Mouse (Mus musculus) heart, embryonic 13.5 days (tissue): ENCODE results near the gene Cdca5. TPM values are rescaled to one million over a fixed set of nuclear protein-coding genes. Genes with fewer than 3 reads are reported as not detected.

ENCODE experiments used
- ATAC-seq: fragments of 200-750 bp; cut with Nextera tagmentation; 2 replicates; pipeline ENCODE4 v1.8.0; 2017; ENCODE audit warnings: moderate TSS enrichment; ENCODE audit not compliant: insufficient number of reproducible peaks, low FRiP score, low TSS enrichment; ENCODE audit errors: extremely low read depth
- H3K27ac ChIP-seq: fragments of 300-500 bp; sonication (generic); replicated peaks from 2 replicates; pipeline ENCODE4 v1.5.1; 2015; ENCODE audit warnings: moderate library complexity, mild to moderate bottlenecking, inconsistent platforms
- H3K27me3 ChIP-seq: fragments of 300-500 bp; sonication (generic); replicated peaks from 2 replicates; pipeline ENCODE4 v1.6.1; 2015; ENCODE audit warnings: mild to moderate bottlenecking, inconsistent platforms
- H3K36me3 ChIP-seq: fragments of 300-500 bp; sonication (generic); 2 replicates; pipeline ENCODE4 v1.6.1; 2015; ENCODE audit warnings: mild to moderate bottlenecking, inconsistent platforms
- H3K4me1 ChIP-seq: fragments of 300-500 bp; sonication (generic); 2 replicates; pipeline ENCODE4 v1.6.1; 2015; ENCODE audit warnings: inconsistent platforms
- H3K4me2 ChIP-seq: fragments of 300-500 bp; sonication (generic); 2 replicates; pipeline ENCODE4 v1.6.1; 2015; ENCODE audit warnings: inconsistent platforms, mild to moderate bottlenecking, moderate library complexity
- H3K4me3 ChIP-seq: fragments of 300-500 bp; sonication (generic); 2 replicates; pipeline ENCODE4 v1.5.1; 2015; ENCODE audit warnings: moderate library complexity, mild to moderate bottlenecking, inconsistent platforms
- H3K9ac ChIP-seq: fragments of 300-500 bp; sonication (generic); 2 replicates; pipeline ENCODE4 v1.6.1; 2015; ENCODE audit warnings: inconsistent platforms, mild to moderate bottlenecking, moderate library complexity
- H3K9me3 ChIP-seq: fragments of 300-500 bp; sonication (generic); 2 replicates; pipeline ENCODE4 v1.6.1; 2016; ENCODE audit warnings: inconsistent platforms
- WGBS: fragments of 180-500 bp; shearing (Covaris S2); methylation state at CpG from one replicate; pipeline ENCODE4 v1.1.7; 2015; ENCODE audit warnings: mixed read lengths; 5-methylcytosine and 5-hydroxymethylcytosine counted together
- polyA plus RNA-seq: library from polyadenylated mRNA; unstranded; fragments of >200 nt; fragmentation: Nextera tagmentation; extraction: Ambion mirVana; gene quantifications from 2 replicates; pipeline ENCODE4 v1.2.1, GENCODE M21; 2015

Gene Cdca5
- polyA plus RNA-seq, 1 experiment from 2014 or later: 27.6 TPM

- H3K4me3 ChIP-seq: peak overlapping the region; percentile 91
- ATAC-seq: no peak
- peak overlapping the region; percentile 95; the same call in 1 of the 2 replicates for H3K27ac ChIP-seq
- peak overlapping the region; percentile 93 for H3K4me2 ChIP-seq
- peaks cover 18% of the 10 kb centered on the region for H3K36me3 ChIP-seq
- 69% methylated on average over 5 of the region's 5 CpGs for WGBS
- peaks cover 39% of the 10 kb centered on the region for H3K4me1 ChIP-seq
- H3K9ac ChIP-seq: peak overlapping the region; percentile 98
- H3K27me3 ChIP-seq: no peaks in the 10 kb centered on the region
- H3K9me3 ChIP-seq: no peaks in the 10 kb centered on the region
Observed at GRCm38 (mm10) chr19:6062418-6062817, 22.4 kb upstream of the Cdca5 start.

GRCm38 (mm10) chr19:6063081-6063480 lies 21.7 kb upstream of the Cdca5 start:
- Histone ChIP-seq H3K36me3 (peaks cover 18% of the 10 kb centered on the region), H3K9me3 (no peaks in the 10 kb centered on the region), H3K4me3 (no peak overlapping the region), H3K27ac (no peak overlapping the region), H3K27me3 (no peaks in the 10 kb centered on the region), H3K9ac (peak overlapping the region; percentile 98; the same call in 1 of the 2 replicates), H3K4me1 (peaks cover 46% of the 10 kb centered on the region), H3K4me2 (peak overlapping the region; percentile 93)
- no peak for ATAC-seq
- 86% methylated on average over 6 of the region's 6 CpGs for WGBS

- Histone ChIP-seq H3K4me2 (peak overlapping the region; percentile 99), H3K9ac (peak overlapping the region; percentile 79), H3K27ac (peak overlapping the region; percentile 74; the same call in 1 of the 2 replicates), H3K4me3 (peak overlapping the region; percentile 58), H3K4me1 (peaks cover 36% of the 10 kb centered on the region), H3K36me3 (peaks cover 33% of the 10 kb centered on the region), H3K9me3 (no peaks in the 10 kb centered on the region), H3K27me3 (no peaks in the 10 kb centered on the region)
- 31% methylated on average over 5 of the region's 5 CpGs for WGBS
- no peak for ATAC-seq
Observed at GRCm38 (mm10) chr19:6066571-6066970, 18.2 kb upstream of the Cdca5 start.

GRCm38 (mm10) chr19:6067011-6067723 lies 17.6 kb upstream of the Cdca5 start:
- Histone ChIP-seq H3K4me3 (peak overlapping the region; percentile 58), H3K27ac (peak overlapping the region; percentile 74), H3K27me3 (no peaks in the 10 kb centered on the region), H3K4me2 (peak overlapping the region; percentile 99), H3K4me1 (peaks cover 32% of the 10 kb centered on the region), H3K9me3 (no peaks in the 10 kb centered on the region), H3K9ac (peak overlapping the region; percentile 79), H3K36me3 (peaks cover 35% of the 10 kb centered on the region)
- 0 out of 2 replicates have a peak, but pooled peaks have one; percentile 10 for ATAC-seq
- WGBS: 1% methylated on average over 30 of the region's 30 CpGs

- Histone ChIP-seq H3K27ac (peak within 1 kb of the TSS; percentile 74), H3K27me3 (no peaks in the 10 kb centered on the region), H3K4me1 (peaks cover 25% of the 10 kb centered on the region), H3K4me2 (peak within 1 kb of the TSS; percentile 99), H3K9me3 (no peaks in the 10 kb centered on the region), H3K4me3 (peak within 1 kb of the TSS; percentile 58), H3K36me3 (peaks cover 39% of the 10 kb centered on the region), H3K9ac (peak within 1 kb of the TSS; percentile 79)
- 11% methylated on average over 33 of the region's 33 CpGs for WGBS
- peak; percentile 78 for ATAC-seq
Observed at GRCm38 (mm10) chr19:6067724-6068415, 16.9 kb upstream of the Cdca5 start, which contains the start of gene Tm7sf2. Tm7sf2 (minus strand) TSS chr19:6068373.

GRCm38 (mm10) chr19:6068951-6069350 lies 15.8 kb upstream of the Cdca5 start:
- H3K4me3 ChIP-seq: no peak overlapping the region
- no peaks in the 10 kb centered on the region for H3K9me3 ChIP-seq
- ATAC-seq: no peak
- no peak overlapping the region for H3K4me2 ChIP-seq
- no peak overlapping the region for H3K9ac ChIP-seq
- WGBS: 73% methylated on average over 4 of the region's 4 CpGs
- H3K27ac ChIP-seq: no peak overlapping the region
- peaks cover 50% of the 10 kb centered on the region for H3K36me3 ChIP-seq
- H3K4me1 ChIP-seq: peaks cover 23% of the 10 kb centered on the region
- no peaks in the 10 kb centered on the region for H3K27me3 ChIP-seq

- H3K4me3 ChIP-seq: no peak overlapping the region
- no peak overlapping the region for H3K27ac ChIP-seq
- ATAC-seq: no peak
- no peaks in the 10 kb centered on the region for H3K27me3 ChIP-seq
- no peak overlapping the region for H3K9ac ChIP-seq
- no peak overlapping the region for H3K4me2 ChIP-seq
- 88% methylated on average over 10 of the region's 10 CpGs for WGBS
- peaks cover 58% of the 10 kb centered on the region for H3K36me3 ChIP-seq
- peaks cover 23% of the 10 kb centered on the region for H3K4me1 ChIP-seq
- no peaks in the 10 kb centered on the region for H3K9me3 ChIP-seq
Observed at GRCm38 (mm10) chr19:6069851-6070250, 14.9 kb upstream of the Cdca5 start.

- no peak overlapping the region for H3K9ac ChIP-seq
- peaks cover 63% of the 10 kb centered on the region for H3K36me3 ChIP-seq
- H3K4me2 ChIP-seq: no peak overlapping the region
- peaks cover 23% of the 10 kb centered on the region for H3K4me1 ChIP-seq
- H3K9me3 ChIP-seq: no peaks in the 10 kb centered on the region
- ATAC-seq: no peak
- H3K4me3 ChIP-seq: no peak overlapping the region
- no peaks in the 10 kb centered on the region for H3K27me3 ChIP-seq
- 91% methylated on average over 31 of the region's 31 CpGs for WGBS
- no peak overlapping the region for H3K27ac ChIP-seq
Observed at GRCm38 (mm10) chr19:6070571-6071250, 14.1 kb upstream of the Cdca5 start.

GRCm38 (mm10) chr19:6071261-6071660 lies 13.5 kb upstream of the Cdca5 start:
- peaks cover 63% of the 10 kb centered on the region for H3K36me3 ChIP-seq
- H3K9ac ChIP-seq: no peak overlapping the region
- H3K27ac ChIP-seq: no peak overlapping the region
- H3K4me2 ChIP-seq: no peak overlapping the region
- no peaks in the 10 kb centered on the region for H3K9me3 ChIP-seq
- no peaks in the 10 kb centered on the region for H3K27me3 ChIP-seq
- no peak overlapping the region for H3K4me3 ChIP-seq
- peaks cover 26% of the 10 kb centered on the region for H3K4me1 ChIP-seq
- no peak for ATAC-seq
- WGBS: 89% methylated on average over 19 of the region's 19 CpGs

GRCm38 (mm10) chr19:6073889-6074288 lies 10.9 kb upstream of the Cdca5 start:
- no peaks in the 10 kb centered on the region for H3K9me3 ChIP-seq
- WGBS: 92% methylated on average over 5 of the region's 5 CpGs
- no peak for ATAC-seq
- no peak overlapping the region for H3K4me3 ChIP-seq
- H3K27ac ChIP-seq: no peak overlapping the region
- peaks cover 57% of the 10 kb centered on the region for H3K36me3 ChIP-seq
- H3K4me2 ChIP-seq: no peak overlapping the region
- H3K9ac ChIP-seq: no peak overlapping the region
- peaks cover 13% of the 10 kb centered on the region for H3K4me1 ChIP-seq
- H3K27me3 ChIP-seq: no peaks in the 10 kb centered on the region
